Mouse (Mus musculus) adrenal gland, postnatal 36 days (tissue): ENCODE measurements around the gene Senp3. TPM values are rescaled to one million over a fixed set of nuclear protein-coding genes. Genes with fewer than 3 reads are reported as not detected.
"Not testable (repeated sequence)": the region's sequence is repeated elsewhere in the genome, so short reads cannot be mapped to it uniquely, and the experiment has no call there.

Experiments used
- DNase-seq, 2 experiments: peaks; one replicate each; pipeline ENCODE4 v3.0.0; 2021; ENCODE audit warnings: mixed read lengths in 1 of 2
- microRNA-seq: library from miRNA; unstranded; fragments of <30 nt; microRNA quantifications from one replicate; pipeline ENCODE4 v1.2.0, GENCODE M21; 2021
- total RNA-seq, 2 experiments: library from RNA; stranded (reverse); gene quantifications; 2 replicates each; pipeline ENCODE4 v1.2.3; 2021

Senp3 gene
- total RNA-seq, 2 experiments from 2014 or later: 70.6 to 80.4 TPM

DNA sequence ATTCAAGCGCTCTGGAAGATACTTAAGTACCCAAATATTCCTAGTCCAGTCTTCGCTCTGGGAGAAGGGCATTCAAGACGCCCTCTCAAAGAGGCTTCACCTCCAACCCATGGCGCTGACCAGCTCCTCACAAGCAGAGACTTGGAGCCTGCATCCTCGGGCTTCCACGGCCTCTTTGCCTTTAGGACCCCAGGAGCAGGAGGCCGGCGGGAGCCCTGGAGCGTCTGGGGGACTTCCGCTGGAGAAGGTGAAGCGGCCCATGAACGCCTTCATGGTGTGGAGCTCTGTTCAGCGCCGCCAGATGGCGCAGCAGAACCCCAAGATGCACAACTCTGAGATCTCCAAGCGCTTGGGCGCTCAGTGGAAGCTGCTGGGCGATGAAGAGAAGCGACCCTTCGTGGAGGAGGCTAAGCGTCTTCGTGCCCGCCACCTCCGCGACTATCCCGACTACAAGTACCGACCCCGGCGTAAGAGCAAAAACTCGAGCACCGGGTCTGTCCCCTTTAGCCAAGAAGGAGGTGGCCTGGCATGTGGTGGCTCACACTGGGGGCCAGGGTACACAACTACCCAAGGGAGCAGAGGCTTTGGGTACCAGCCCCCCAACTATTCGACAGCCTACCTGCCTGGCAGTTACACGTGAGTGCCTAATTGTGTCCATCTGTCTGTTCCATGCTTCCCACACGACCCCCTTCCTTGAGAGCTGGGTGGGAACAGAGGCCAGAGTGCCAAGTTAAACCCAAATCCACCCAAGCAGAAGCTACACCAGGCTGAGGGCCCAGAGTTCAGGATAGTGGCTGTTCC is 26.4 kb downstream of the Senp3 start, which contains the start of gene Sox15:
TSS of gene Sox15 (plus strand) at position 51 of the 801 bp plus-strand sequence.
- peak; percentile 77 for DNase-seq

DNA sequence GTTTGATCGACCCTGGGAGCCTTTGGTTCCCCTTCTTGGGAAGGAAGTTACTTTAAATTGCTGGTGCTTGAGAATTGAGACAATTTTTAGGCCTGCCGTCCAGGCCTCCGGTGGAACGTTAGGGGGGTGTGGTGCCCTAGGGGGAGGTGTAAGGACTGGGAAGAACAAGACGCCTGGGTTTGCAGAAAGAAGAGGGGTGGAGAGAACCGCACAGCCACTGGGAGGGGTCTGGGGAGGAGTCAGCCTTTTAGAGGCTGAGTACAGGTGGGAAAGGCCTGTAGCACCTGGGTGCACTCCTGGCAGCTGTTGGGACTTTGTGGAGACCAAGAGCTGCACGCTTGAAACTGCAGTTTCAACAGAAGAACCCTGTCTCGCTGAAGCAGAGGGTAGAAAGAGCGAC is 27.1 kb downstream of the Senp3 start:
- peak in 1 of 2 experiments; percentile 18 for DNase-seq

DNA sequence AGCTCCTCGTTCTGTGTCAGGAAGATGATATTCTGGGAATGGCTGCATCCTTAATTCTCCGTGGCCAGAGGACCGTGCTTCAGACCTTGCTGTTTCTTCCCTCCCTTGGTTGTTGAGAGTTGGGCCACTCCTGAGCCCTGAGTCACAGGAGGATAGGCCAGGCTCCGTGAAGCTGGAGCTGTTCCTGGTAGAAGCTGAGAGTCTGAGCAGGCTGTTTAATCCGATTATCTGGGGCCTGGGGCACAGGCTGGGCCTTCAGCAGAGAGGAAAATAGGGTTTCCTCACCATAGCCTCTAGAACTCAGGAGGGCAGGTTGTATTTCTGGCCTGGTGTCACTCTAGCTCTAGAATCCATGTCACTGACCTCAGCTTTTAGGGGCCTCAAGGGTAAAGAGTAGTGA is 28.5 kb downstream of the Senp3 start:
- DNase-seq: peak in 1 of 2 experiments; percentile 41

DNA sequence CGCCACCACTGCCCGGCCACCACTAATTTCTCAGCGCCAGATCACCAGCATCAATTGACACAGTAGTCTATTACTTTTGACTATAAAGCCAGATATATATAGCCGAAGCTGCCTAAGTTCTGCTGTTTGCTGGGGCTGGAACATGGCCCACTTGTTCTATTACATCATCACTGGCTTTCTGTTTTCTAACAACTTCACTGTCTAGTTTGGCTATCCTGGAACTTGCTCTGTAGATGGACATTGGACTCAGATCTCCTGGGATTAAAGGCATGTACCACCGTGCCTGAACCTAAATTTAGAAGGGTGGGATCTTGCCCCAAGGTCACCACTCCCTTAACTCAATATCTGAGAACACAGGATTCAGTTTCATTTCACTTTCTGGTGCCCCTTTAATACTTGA is 36.0 kb downstream of the Senp3 start:
- no peak for DNase-seq

DNA sequence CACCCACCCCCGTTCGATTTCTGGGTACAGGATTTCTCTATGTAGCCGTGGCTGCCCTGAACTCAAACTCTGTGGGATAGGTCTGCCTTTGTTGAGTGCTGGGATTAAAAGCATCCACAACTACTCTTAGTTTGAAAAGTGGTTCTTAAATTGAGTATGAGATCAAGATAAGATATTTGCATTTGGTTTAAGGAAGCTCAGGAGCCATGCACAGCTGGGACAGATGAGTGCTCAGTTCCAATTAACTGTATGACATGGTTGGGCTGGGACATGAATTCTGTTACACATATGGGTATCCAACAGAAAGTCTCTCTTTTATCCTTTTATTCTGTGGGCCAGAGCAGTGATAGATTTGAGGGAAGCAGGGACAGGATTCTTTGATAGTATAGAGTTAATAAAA is 46.4 kb downstream of the Senp3 start:
- DNase-seq: no peak

DNA sequence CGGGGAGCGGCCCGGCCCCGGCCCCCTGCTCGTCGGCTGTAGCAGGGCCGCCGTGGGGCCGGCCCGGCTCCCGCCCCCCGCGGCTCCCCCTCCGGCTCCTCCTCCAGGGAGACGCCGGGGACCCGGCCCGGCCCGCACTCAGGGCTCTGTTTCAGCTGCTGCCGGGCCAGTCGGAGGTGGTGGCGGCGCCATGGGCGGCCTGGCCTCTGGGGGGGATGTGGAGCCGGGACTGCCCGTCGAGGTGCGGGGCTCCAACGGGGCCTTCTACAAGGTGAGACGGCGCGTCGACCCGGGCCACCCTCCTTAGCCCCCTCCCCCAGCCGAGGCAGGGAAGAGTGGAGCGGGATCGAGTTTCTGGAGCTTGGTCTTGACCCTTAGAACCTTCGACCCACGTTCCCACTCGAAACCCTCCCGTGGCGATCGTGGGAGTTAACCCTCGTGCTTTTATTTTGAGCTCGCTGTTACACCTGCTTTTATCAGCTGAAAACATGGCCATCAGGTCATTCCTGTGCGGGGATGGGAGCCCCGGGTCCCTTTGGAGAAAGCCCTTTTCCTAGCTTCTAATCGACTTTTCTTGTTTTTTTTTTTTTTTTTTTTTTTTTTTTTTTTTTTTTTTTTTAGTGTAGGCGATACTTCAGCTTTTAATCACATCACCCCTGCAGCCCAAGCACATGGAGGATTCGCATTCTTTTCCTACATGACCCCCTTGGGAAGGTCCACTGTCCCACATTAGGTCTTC is 48.6 kb downstream of the Senp3 start:
- DNase-seq: peak; percentile 76 to 84

DNA sequence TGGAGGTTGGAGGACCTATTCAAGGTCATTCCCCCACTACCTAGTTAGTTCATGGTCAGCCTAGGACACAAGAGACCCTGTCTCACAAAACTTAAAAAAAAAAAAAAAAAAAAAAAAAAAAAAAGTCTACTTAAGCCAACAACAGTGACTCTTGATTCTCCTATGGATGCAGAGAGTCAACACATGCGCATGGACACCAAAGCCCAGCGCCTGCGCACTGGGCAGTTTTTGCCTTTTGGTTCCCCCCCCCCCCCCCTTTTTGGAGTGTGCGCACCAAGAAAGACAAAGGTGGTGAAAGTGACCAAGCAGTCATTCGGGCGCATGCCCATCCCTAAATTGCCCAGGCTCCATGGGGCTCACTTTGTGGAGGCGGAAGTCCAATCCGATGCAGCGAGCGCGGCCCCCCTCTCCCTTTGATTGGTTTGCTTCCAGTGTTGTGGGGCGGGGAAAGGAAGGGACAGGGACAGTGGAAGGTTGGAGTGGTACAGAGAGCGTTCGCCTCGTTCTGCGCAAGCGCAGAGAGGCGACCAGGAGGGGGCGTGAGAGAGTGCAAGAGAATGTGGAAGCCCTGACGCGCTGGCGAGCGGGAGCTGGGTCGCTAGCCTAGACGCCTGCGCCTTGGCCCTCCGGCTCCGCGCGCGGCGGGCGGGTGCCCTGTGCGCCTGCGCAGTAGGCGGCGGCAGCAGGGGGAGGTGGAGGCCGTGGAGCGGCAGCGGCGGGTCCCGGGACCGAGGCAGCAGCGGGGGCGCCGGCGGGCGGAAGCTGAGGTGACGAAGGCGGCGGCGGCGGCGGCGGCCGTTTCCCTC is 49.4 kb downstream of the Senp3 start, which contains the start of gene Fxr2:
TSS of gene Fxr2 (plus strand) at position 707 of the 806 bp plus-strand sequence.
- peak; percentile 100 for DNase-seq

DNA sequence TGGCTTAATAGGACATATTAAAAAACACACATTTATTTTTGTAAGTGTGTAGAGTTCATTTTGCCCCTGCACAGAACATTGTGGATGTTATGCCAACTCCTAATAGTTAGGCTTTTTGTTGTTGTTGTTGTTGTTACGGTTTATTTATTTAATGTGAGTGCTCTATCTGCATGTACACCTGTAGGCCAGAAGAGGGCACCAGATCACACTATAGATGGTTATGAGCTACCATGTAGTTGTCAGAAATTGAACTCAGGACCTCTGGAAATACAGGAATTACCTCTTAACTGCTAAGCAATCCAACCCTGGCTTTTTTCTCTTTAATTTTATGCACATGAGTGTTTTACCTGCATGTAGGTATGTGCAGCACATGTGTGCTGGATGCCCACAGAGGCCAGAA is 52.1 kb downstream of the Senp3 start:
- no peak for DNase-seq

DNA sequence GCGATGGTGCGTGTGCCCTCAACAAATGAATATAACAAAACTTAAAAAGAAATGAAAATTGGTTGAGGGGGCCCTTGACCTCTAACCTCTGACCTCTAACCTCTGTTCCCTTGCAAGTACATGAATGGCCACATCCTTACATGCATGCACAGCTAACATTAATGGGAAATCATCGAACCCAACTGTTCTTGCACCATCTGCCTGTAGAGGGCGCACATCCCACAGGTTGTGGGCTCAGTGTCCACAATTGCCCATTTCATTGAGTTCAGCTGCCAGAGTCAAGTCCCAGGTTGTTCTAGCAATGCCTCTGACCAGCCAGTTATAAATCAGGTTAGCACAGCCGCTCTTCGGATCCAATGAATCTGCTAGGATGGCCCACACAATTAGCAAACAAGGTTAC is 53.6 kb downstream of the Senp3 start:
- DNase-seq: peak; percentile 78 to 85

DNA sequence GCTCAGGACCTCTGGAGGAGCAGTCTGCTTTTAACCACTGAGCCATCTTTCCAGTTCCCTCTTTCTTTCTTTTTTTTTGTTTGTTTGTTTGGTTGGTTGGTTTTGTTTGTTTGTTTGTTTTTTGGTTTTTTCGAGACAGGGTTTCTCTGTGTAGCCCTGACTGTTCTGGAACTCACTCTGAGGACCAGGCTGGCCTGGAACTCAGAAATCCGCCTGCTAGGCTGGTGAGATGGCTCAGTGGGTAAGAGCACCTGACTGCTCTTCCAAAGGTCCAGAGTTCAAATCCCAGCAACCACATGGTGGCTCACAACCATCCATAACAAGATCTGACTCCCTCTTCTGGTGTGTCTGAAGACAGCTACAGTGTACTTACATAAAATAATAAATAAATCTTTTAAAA is 57.5 kb downstream of the Senp3 start:
- DNase-seq: not testable (repeated sequence)

Small RNAs within 50 kb of the gene (microRNA-seq; reads per million reads assigned to microRNA genes)
- gene Mir1934 (5.5 reads per million, percentile 15 among the genes with 10 or more reads in this experiment), gene Mir467f (not detected)

Other genes starting within 250 kb of the Senp3 start
- under 1 TPM; 0.10 to 0.30 TPM for gene Dnah2, start 133.0 kb downstream of the Senp3 start, total RNA-seq
- 1 to 10 TPM in 1 of 2 experiments, under 1 TPM in 1; 0.66 to 1.1 TPM for gene Efnb3, start 121.9 kb downstream of the Senp3 start, total RNA-seq
- 1 to 10 TPM; 9.2 to 9.7 TPM for gene Wrap53, start 101.8 kb downstream of the Senp3 start, total RNA-seq
- gene Trp53, start 101.7 kb downstream of the Senp3 start, total RNA-seq: 10 to 100 TPM; 63.3 to 64.7 TPM
- gene Atp1b2, start 76.1 kb downstream of the Senp3 start, total RNA-seq: 10 to 100 TPM; 28.5 to 45.4 TPM
- not detected for gene Shbg, start 64.2 kb downstream of the Senp3 start, total RNA-seq
- gene Sat2, start 60.1 kb downstream of the Senp3 start, total RNA-seq: 10 to 100 TPM in 1 of 2 experiments, 1 to 10 TPM in 1; 5.7 to 11.3 TPM
- 10 to 100 TPM; 80.5 to 88.4 TPM for gene Fxr2, start 49.1 kb downstream of the Senp3 start, total RNA-seq
- gene Sox15, start 26.8 kb downstream of the Senp3 start, total RNA-seq: not detected
- gene Mpdu1, start 19.4 kb downstream of the Senp3 start, total RNA-seq: 100 to 1,000 TPM in 1 of 2 experiments, 10 to 100 TPM in 1; 91.4 to 126 TPM
- 10 to 100 TPM; 20.1 to 28.6 TPM for gene Cd68, start 15.9 kb downstream of the Senp3 start, total RNA-seq
- gene Eif4a1, start 9.7 kb downstream of the Senp3 start, total RNA-seq: 100 to 1,000 TPM; 678 to 712 TPM
- gene Tnfsf13, start 3.7 kb upstream of the Senp3 start, total RNA-seq: 1 to 10 TPM; 1.7 to 2.5 TPM
- 10 to 100 TPM; 21.5 to 22.9 TPM for gene Tnfsf12, start 13.8 kb upstream of the Senp3 start, total RNA-seq
- 1 to 10 TPM; 4.0 to 4.9 TPM for gene Tnfsfm13, start 14.0 kb upstream of the Senp3 start, total RNA-seq
- 10 to 100 TPM; 86.4 to 90.3 TPM for gene Polr2a, start 76.6 kb upstream of the Senp3 start, total RNA-seq
- not detected for gene Slc35g3, start 79.9 kb upstream of the Senp3 start, total RNA-seq
- gene Zbtb4, start 83.8 kb upstream of the Senp3 start, total RNA-seq: 10 to 100 TPM; 57.7 to 63.8 TPM
- 1 to 10 TPM; 1.1 to 1.8 TPM for gene Chrnb1, start 113.9 kb upstream of the Senp3 start, total RNA-seq
- gene Fgf11, start 119.8 kb upstream of the Senp3 start, total RNA-seq: 1 to 10 TPM; 3.9 to 8.6 TPM
- gene Tmem102, start 123.5 kb upstream of the Senp3 start, total RNA-seq: under 1 TPM; 0.17 to 0.26 TPM
- gene Gm39566, start 133.2 kb upstream of the Senp3 start, total RNA-seq: not detected
- gene Spem2, start 136.4 kb upstream of the Senp3 start, total RNA-seq: not detected
- not detected for gene Spem1, start 140.1 kb upstream of the Senp3 start, total RNA-seq
- gene Nlgn2, start 155.7 kb upstream of the Senp3 start, total RNA-seq: 10 to 100 TPM; 14.4 to 22.3 TPM
- gene Tmem256, start 156.4 kb upstream of the Senp3 start, total RNA-seq: 100 to 1,000 TPM; 144 to 166 TPM
- 10 to 100 TPM; 49.3 to 50.4 TPM for gene Plscr3, start 164.3 kb upstream of the Senp3 start, total RNA-seq
- not detected for gene Tnk1, start 176.6 kb upstream of the Senp3 start, total RNA-seq
- not detected for gene Tmem95, start 195.9 kb upstream of the Senp3 start, total RNA-seq
- gene Kctd11, start 199.3 kb upstream of the Senp3 start, total RNA-seq: 1 to 10 TPM; 4.2 to 5.4 TPM
- gene Acap1, start 213.5 kb upstream of the Senp3 start, total RNA-seq: under 1 TPM; 0.23 to 0.89 TPM
- 1 to 10 TPM in 1 of 2 experiments, under 1 TPM in 1; 0.46 to 1.4 TPM for gene 2810408A11Rik, start 218.9 kb upstream of the Senp3 start, total RNA-seq
- gene Neurl4, start 219.0 kb upstream of the Senp3 start, total RNA-seq: 10 to 100 TPM; 42.5 to 47.5 TPM
- 10 to 100 TPM; 47.1 to 47.6 TPM for gene Gps2, start 231.8 kb upstream of the Senp3 start, total RNA-seq
- gene Eif5a, start 239.9 kb upstream of the Senp3 start, total RNA-seq: 100 to 1,000 TPM; 619 to 640 TPM